Mouse (Mus musculus) neural tube, embryonic 15.5 days (tissue): Measurements from ENCODE around the gene Smyd5. TPM values are rescaled to one million over a fixed set of nuclear protein-coding genes. Genes with fewer than 3 reads are reported as not detected.

Source experiments
- ATAC-seq: fragments of 200-750 bp; cut with Nextera tagmentation; 2 replicates; pipeline ENCODE4 v1.8.0; 2017; ENCODE audit warnings: mild to moderate bottlenecking, moderate TSS enrichment, moderate library complexity; ENCODE audit not compliant: low FRiP score
- H3K27ac ChIP-seq: fragments of 300-500 bp; sonication (generic); replicated peaks from 2 replicates; pipeline ENCODE4 v1.5.1; 2015; ENCODE audit warnings: mild to moderate bottlenecking, inconsistent platforms
- H3K27me3 ChIP-seq: fragments of 300-500 bp; sonication (generic); replicated peaks from 2 replicates; pipeline ENCODE4 v1.6.1; 2015; ENCODE audit warnings: inconsistent platforms
- H3K36me3 ChIP-seq: fragments of 300-500 bp; sonication (generic); 2 replicates; pipeline ENCODE4 v1.6.1; 2015; ENCODE audit warnings: inconsistent platforms
- H3K4me1 ChIP-seq: fragments of 300-500 bp; sonication (generic); 2 replicates; pipeline ENCODE4 v1.6.1; 2015; ENCODE audit warnings: inconsistent platforms
- H3K4me2 ChIP-seq: fragments of 300-500 bp; sonication (generic); 2 replicates; pipeline ENCODE4 v1.6.1; 2015; ENCODE audit warnings: inconsistent platforms, mild to moderate bottlenecking, moderate library complexity
- H3K4me3 ChIP-seq: fragments of 300-500 bp; sonication (generic); replicated peaks from 2 replicates; pipeline ENCODE4 v1.5.1; 2015; ENCODE audit warnings: mild to moderate bottlenecking, inconsistent platforms
- H3K9ac ChIP-seq: fragments of 300-500 bp; sonication (generic); replicated peaks from 2 replicates; pipeline ENCODE4 v1.6.1; 2015; ENCODE audit warnings: mild to moderate bottlenecking, inconsistent platforms
- H3K9me3 ChIP-seq: fragments of 300-500 bp; sonication (generic); replicated peaks from 2 replicates; pipeline ENCODE4 v1.6.1; 2016; ENCODE audit warnings: inconsistent platforms
- WGBS: fragments of 180-500 bp; shearing (Covaris S2); methylation state at CpG from one replicate; pipeline ENCODE4 v1.1.7; 2015; ENCODE audit warnings: mixed read lengths; 5-methylcytosine and 5-hydroxymethylcytosine counted together
- polyA plus RNA-seq: library from polyadenylated mRNA; unstranded; fragments of >200 nt; fragmentation: Nextera tagmentation; extraction: Ambion mirVana; gene quantifications from 2 replicates; pipeline ENCODE4 v1.2.1, GENCODE M21; 2015

The Smyd5 gene
- polyA plus RNA-seq, 1 experiment from 2014 or later, result 75.6 TPM

DNA sequence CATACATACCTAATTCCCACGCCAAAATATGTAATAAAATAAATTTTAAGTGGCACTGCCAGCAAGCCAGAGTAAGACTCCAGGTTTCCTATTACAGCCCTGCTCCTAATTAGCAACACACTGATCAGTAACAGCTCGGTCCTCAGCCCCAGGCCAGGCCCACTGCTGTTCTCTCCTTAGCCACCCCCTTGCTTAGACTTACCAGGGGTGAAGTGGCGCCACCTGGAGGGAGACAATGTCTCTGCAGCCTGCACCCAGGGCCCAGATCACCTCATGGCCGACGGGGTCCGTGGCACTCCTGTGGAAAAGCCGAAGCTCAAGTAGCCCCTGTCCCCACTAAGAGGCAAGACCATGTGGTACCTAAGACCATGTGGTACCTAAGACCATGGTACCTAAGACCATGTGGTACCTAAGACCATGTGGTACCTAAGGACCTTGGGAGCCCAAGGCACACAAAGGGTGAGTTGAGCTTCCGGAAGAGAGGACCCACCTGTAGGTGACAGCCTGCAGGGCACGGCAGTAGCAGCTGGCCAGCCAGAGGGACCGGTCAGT, 45.7 kb downstream of the Smyd5 start:
- Histone ChIP-seq H3K9ac (no peak overlapping the region), H3K4me2 (no peak overlapping the region), H3K4me1 (peaks cover 4% of the 10 kb centered on the region; the same call in 1 of the 2 replicates), H3K27ac (no peak overlapping the region), H3K27me3 (peaks cover 3% of the 10 kb centered on the region; the same call in 1 of the 2 replicates), H3K9me3 (no peaks in the 10 kb centered on the region), H3K36me3 (peaks cover 42% of the 10 kb centered on the region), H3K4me3 (no peak overlapping the region)
- 40% methylated on average over 10 of the region's 10 CpGs for WGBS
- no peak for ATAC-seq

DNA sequence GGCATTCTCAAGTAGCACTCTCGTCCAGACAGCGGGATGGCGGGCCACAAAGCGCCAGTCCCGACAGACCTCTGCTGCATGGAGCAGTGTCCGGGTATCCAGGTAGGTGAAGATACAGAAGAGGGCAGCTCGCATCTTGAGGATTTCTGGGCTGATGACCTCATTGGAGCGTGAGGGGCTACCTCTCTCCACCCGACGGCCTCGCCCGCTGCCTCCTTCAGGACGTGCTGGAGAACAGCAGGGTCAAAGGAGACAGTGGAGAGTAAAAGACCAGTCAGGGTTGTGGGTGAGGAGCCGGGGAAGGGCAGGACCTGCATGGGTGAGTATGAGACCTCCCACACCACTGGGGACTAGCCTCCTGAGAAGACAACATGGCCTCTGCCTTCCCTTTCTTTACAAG, 46.6 kb downstream of the Smyd5 start:
- H3K9me3 ChIP-seq, result no peaks in the 10 kb centered on the region
- peaks cover 32% of the 10 kb centered on the region for H3K36me3 ChIP-seq
- H3K4me2 ChIP-seq, result no peak overlapping the region
- H3K27me3 ChIP-seq, result peaks cover 3% of the 10 kb centered on the region; the same call in 1 of the 2 replicates
- H3K27ac ChIP-seq, result no peak overlapping the region
- WGBS, result 50% methylated on average over 14 of the region's 14 CpGs
- H3K4me1 ChIP-seq, result peaks cover 4% of the 10 kb centered on the region; the same call in 1 of the 2 replicates
- H3K4me3 ChIP-seq, result no peak overlapping the region
- H3K9ac ChIP-seq, result no peak overlapping the region
- ATAC-seq, result no peak

DNA sequence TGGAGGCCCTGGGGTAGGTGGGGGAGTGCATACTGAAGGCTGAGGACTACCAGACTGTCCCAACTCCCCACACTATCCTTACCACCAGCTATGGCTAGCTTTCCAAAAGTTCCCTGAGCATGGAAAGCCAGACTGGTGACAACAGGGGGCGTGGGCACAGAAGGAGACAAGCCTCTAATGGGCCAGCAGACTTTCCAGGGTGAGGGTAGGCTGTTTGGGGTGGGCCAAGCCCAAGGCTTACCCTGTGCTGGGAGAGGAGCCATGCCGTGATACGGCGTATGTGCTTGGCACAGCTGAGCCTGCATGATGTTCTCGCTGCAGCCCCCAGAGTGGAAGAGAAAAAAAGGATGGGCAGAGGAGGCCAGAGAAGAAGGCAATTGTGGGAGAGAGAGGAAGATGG, 48.2 kb downstream of the Smyd5 start:
- no peak overlapping the region for H3K4me3 ChIP-seq
- H3K27me3 ChIP-seq, result peaks cover 19% of the 10 kb centered on the region
- no peak overlapping the region for H3K9ac ChIP-seq
- no peak overlapping the region for H3K4me2 ChIP-seq
- peaks cover 19% of the 10 kb centered on the region for H3K4me1 ChIP-seq
- ATAC-seq, result no peak
- H3K36me3 ChIP-seq, result peaks cover 21% of the 10 kb centered on the region
- H3K27ac ChIP-seq, result no peak overlapping the region
- no peaks in the 10 kb centered on the region for H3K9me3 ChIP-seq
- 80% methylated on average over 5 of the region's 5 CpGs for WGBS

DNA sequence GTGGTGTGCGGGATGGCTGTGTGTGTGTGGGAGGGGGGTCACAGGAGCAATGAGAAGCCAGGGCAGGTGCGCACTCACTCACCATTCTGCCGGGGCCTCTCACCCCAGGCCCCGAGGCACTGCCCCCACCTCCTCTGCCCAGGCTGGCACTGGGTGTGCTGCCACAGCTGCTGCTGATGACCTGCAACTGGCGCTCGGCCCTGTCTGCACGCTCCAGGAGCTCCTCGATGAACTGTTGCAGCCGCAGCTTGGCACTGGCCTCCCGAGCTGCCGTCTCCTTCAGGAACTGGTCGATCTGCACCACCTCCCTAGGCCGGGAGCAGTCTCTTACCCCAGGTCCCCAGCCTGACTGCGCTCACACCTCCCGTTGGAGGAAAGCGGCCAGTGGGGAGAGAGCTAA, 48.9 kb downstream of the Smyd5 start:
- ATAC-seq, result no peak; the same call in 1 of the 2 replicates
- Histone ChIP-seq H3K9me3 (no peaks in the 10 kb centered on the region), H3K27ac (no peak overlapping the region), H3K27me3 (peaks cover 26% of the 10 kb centered on the region), H3K9ac (no peak overlapping the region), H3K4me1 (peaks cover 20% of the 10 kb centered on the region), H3K4me2 (no peak overlapping the region), H3K36me3 (peaks cover 14% of the 10 kb centered on the region), H3K4me3 (no peak overlapping the region)
- WGBS, result 67% methylated on average over 16 of the region's 16 CpGs

DNA sequence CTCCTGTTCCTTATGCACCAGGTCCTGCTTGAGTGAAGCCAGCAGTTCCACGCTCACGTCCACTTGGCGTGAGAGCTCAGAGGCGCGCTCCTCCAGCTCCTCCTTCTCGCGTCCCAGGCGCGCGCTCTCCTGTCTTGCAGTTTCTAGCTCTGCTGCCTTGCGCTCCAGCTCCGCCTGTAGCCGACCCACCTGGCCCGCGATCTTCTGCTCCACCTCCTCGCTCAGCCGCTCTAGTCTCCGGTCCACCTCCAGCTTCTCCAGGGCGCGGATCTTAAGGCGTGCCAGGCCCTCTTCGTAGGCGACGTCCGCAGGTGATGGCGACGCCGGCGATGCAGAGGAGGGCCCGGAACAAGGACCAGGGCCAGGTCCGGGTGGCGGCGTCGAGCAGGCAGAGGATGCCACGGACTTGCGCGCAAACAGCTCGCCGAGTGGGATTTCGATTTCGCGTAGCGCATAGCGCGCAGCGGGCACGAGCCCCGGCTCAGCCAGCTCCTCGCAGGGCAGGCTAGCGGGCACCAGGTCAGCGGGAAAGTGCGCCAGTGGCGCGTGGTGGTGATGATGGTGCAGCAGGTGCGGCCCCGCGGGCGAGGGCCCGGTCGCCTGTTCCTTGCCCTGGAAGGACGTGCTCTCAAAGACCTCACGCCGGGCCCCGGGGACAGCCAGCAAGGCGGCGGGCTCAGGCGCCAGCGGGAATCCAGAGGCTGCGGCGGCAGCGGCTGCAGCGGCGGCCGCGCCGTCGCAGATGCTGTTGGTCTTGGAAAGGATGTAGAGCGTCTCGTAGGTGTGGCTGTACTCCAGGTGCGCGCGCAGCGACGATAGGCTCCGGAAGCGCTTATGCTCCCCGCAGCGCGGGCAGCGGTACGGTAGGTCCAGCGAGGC, 52.3 kb downstream of the Smyd5 start:
- peaks cover 6% of the 10 kb centered on the region; the same call in 1 of the 2 replicates for H3K36me3 ChIP-seq
- no peaks in the 10 kb centered on the region for H3K9me3 ChIP-seq
- H3K4me2 ChIP-seq, result peak overlapping the region; percentile 55
- no peak overlapping the region for H3K27ac ChIP-seq
- H3K9ac ChIP-seq, result no peak overlapping the region
- H3K4me3 ChIP-seq, result peak overlapping the region; percentile 34
- ATAC-seq, result no peak; the same call in 1 of the 2 replicates
- H3K4me1 ChIP-seq, result peaks cover 20% of the 10 kb centered on the region
- WGBS, result 5% methylated on average over 92 of the region's 92 CpGs
- H3K27me3 ChIP-seq, result peaks cover 43% of the 10 kb centered on the region

DNA sequence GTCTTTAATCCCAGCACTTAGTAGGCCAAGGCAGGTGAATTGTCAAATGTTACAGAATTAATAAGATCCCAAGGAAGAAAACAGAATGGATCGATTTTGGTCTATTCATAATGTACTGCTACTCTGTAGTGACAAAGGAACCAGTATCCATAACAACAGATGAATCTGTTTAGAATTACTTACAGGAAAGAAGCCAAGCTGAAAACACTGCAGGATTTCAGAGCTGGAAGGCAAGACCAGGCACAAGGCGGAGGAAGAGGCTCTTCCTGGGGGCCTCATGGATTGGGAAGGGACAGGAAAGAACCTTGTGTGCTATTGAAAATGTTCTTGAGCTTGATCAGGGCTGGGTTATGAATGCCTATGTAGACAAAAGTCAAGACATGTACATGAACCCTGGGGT, 53.9 kb downstream of the Smyd5 start:
- Histone ChIP-seq H3K36me3 (no peaks in the 10 kb centered on the region), H3K27me3 (peaks cover 40% of the 10 kb centered on the region), H3K9ac (no peak overlapping the region), H3K4me3 (no peak overlapping the region), H3K4me1 (peaks cover 17% of the 10 kb centered on the region), H3K27ac (no peak overlapping the region), H3K9me3 (no peaks in the 10 kb centered on the region), H3K4me2 (no peak overlapping the region)
- WGBS, result 74% methylated on average over 2 of the region's 2 CpGs
- no peak for ATAC-seq

DNA sequence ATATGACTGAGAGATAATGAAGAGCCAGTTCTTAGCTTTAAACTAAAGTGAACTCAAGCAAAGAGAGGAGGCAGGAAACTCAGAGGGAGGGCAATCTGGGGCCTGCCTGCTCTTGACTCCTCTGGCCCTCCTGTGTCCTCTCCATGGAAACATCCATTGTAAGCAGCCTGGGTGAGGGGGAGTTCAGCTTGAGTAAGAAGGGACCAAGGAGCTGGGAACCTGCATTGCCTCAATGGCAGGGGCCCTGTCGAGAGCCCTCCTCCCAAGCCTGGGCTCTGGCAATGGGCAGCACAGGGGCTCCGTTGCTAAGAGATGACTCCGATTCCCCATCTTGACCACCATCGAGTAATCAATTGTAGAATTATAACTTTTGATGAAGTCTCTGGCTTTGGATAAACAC, 56.7 kb downstream of the Smyd5 start:
- H3K4me3 ChIP-seq, result no peak overlapping the region
- H3K4me1 ChIP-seq, result peaks cover 16% of the 10 kb centered on the region
- no peaks in the 10 kb centered on the region for H3K9me3 ChIP-seq
- no peak overlapping the region for H3K4me2 ChIP-seq
- H3K27ac ChIP-seq, result no peak overlapping the region
- ATAC-seq, result no peak
- 44% methylated on average over 4 of the region's 4 CpGs for WGBS
- H3K9ac ChIP-seq, result no peak overlapping the region
- H3K27me3 ChIP-seq, result peaks cover 39% of the 10 kb centered on the region
- no peaks in the 10 kb centered on the region for H3K36me3 ChIP-seq

DNA sequence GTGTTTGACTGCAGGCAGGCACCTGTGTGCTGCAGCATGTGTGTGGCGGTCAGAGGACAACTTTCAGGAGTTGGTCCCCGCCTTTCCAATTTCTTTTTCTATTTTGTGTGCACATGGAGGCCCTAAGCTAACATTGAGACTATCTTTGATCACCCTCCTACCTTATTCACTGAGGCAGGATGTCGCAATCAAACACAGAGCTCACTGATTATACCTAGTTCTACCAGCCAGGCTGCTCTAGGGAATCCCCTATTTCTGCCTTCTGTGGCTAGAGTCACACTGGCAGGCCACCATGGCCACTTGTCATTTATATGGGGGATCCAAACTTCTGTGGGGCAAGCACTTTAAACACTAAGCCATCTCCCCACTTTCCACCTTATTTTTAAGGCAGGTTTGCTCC, 57.9 kb downstream of the Smyd5 start:
- 87% methylated on average over 3 of the region's 3 CpGs for WGBS
- no peak overlapping the region for H3K9ac ChIP-seq
- peaks cover 4% of the 10 kb centered on the region; the same call in 1 of the 2 replicates for H3K4me1 ChIP-seq
- H3K9me3 ChIP-seq, result no peaks in the 10 kb centered on the region
- H3K4me2 ChIP-seq, result no peak overlapping the region
- no peak for ATAC-seq
- H3K36me3 ChIP-seq, result no peaks in the 10 kb centered on the region
- no peak overlapping the region for H3K4me3 ChIP-seq
- H3K27me3 ChIP-seq, result peaks cover 27% of the 10 kb centered on the region
- H3K27ac ChIP-seq, result no peak overlapping the region

DNA sequence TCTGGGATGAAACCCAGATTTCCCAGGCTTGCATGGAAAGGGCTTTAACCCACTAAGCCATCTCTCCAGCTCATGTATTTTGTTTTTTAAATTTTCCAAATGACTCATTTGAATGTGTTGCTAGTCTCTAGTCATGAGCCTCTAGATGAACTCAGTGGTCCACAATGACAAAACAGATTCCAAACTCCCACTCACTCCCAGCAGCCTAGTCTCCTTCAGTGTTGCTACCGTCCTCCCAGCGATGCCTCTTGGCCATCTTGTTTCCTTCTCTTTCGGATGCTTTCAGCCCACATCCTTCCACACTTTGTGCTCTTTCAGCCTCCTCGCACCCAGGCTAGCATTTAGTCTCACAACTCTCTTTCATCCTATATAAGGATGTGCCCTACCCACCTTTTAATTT, 58.5 kb downstream of the Smyd5 start:
- no peak overlapping the region for H3K4me2 ChIP-seq
- H3K27ac ChIP-seq, result no peak overlapping the region
- no peak for ATAC-seq
- no peak overlapping the region for H3K4me3 ChIP-seq
- no peak overlapping the region for H3K9ac ChIP-seq
- no peaks in the 10 kb centered on the region for H3K36me3 ChIP-seq
- no peaks in the 10 kb centered on the region for H3K9me3 ChIP-seq
- 91% methylated on average over 4 of the region's 4 CpGs for whole genome bisulfite sequencing
- no peaks in the 10 kb centered on the region for H3K4me1 ChIP-seq
- H3K27me3 ChIP-seq, result peaks cover 22% of the 10 kb centered on the region

DNA sequence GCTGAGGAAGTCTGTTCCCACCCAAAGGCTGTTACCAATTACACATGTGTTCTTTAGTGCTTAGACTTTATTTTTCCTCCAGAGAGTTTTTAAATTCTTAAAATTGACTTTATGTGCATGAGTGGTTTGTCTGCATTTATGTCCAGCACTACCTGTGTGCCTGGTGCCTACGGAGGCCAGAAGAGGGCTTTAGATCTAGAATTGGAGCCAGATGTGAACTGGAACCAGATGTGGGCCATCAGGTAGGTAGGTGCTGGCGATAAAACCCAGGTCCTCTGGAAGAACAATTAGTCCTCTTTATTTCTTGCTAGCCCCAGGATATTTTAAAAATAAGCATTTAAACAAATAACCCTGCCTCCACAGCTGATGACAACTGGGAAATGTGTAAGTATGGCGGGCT, 59.8 kb downstream of the Smyd5 start:
- no peak overlapping the region for H3K27ac ChIP-seq
- no peak overlapping the region for H3K4me2 ChIP-seq
- 87% methylated on average over 3 of the region's 3 CpGs for WGBS
- peaks cover 11% of the 10 kb centered on the region for H3K27me3 ChIP-seq
- no peak overlapping the region for H3K9ac ChIP-seq
- no peaks in the 10 kb centered on the region for H3K36me3 ChIP-seq
- no peaks in the 10 kb centered on the region for H3K4me1 ChIP-seq
- no peaks in the 10 kb centered on the region for H3K9me3 ChIP-seq
- H3K4me3 ChIP-seq, result no peak overlapping the region
- ATAC-seq, result no peak
